Mouse (Mus musculus): ENCODE measurements around the gene Snx6. TPM values are rescaled to one million over a fixed set of nuclear protein-coding genes. Genes with fewer than 3 reads are reported as not detected.
"Not testable (repeated sequence)": the region's sequence is repeated elsewhere in the genome, so short reads cannot be mapped to it uniquely, and the experiment has no call there.

Gene Snx6
- total RNA-seq, 2 experiments from 2014 or later, result 71.0 to 82.9 TPM

GRCm38 (mm10) chr12:54805254-54806002 is 9.9 kb upstream of the Snx6 start:
- intact Hi-C loops (cut with DNase I), result no loop called here
- DNase-seq, result no peak

DNA sequence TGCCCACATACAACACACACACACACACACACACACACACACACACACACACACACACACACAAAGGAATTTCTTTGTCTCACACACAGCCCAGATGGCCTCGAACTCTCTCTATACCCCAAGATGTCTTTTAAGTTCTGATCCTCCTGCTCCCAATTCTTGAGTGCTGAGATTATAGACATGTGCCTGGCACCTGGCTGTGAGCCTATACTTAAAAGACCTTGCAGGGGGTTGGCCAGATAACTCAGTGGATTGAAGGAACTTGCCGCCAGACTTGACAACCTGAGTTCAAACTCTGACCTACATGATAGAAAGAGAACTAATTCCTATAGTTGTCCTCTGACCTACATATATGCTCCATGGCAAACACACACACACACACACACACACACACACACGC is 8.0 kb upstream of the Snx6 start:
- intact Hi-C loops (cut with DNase I), result no loop called here
- no peak for DNase-seq

DNA sequence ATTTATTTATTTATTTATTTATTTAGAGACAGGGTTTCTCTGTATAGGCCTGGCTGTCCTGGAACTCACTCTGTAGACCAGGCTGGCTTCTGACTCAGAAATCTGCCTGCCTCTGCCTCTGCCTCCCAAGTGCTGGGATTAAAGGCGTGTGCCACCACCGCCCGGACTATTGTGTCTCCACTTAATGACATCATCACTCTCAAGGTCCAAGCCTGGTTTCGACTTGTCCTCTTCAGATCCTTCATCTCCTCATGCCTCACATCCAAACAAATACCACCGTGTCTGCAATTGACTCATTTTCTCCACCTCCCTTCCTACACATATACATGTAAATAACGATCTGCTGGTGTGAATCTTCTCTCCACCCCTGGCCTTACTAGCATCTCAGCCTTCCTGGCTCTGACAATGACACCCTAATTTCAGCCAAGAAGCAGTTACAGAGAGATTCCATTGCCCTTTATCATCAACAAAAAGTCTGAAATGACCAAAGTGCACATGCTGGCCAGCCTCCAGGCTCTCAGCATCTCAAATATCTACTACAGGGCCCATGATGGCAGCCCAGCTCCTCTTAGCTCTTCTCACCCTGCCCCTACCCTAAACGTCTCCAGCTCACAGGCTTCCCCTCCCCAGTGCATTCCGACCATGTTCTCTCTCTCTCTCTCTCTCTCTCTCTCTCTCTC is 1.2 kb upstream of the Snx6 start:
- no peak for DNase-seq
- intact Hi-C loops (cut with DNase I), result no loop called here

- DNase-seq, result no peak
- intact Hi-C loops (cut with DNase I), result no loop called here
Measured at GRCm38 (mm10) chr12:54794392-54794791, 1.1 kb downstream of the Snx6 start.

DNA sequence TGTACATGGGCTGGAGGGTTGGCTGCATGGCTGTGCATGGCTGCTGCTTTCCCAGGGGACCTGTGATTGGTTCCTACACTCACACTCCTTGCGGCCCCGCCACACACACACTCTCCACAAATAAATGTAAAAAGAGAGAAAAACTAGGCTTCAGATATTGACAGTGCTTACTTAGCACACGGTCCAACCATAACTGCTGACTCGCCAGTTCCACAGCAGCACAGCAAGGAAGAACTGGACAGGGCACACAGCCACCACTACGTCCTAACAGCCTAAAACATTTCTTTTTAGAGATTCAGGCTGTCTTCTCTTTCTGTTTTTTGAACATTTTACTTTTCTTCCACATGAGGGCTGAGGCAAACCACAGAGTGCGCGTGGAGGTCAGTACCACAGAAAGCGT is 4.0 kb downstream of the Snx6 start:
- DNase-seq, result no peak
- intact Hi-C loops (cut with DNase I), result no loop called here

DNA sequence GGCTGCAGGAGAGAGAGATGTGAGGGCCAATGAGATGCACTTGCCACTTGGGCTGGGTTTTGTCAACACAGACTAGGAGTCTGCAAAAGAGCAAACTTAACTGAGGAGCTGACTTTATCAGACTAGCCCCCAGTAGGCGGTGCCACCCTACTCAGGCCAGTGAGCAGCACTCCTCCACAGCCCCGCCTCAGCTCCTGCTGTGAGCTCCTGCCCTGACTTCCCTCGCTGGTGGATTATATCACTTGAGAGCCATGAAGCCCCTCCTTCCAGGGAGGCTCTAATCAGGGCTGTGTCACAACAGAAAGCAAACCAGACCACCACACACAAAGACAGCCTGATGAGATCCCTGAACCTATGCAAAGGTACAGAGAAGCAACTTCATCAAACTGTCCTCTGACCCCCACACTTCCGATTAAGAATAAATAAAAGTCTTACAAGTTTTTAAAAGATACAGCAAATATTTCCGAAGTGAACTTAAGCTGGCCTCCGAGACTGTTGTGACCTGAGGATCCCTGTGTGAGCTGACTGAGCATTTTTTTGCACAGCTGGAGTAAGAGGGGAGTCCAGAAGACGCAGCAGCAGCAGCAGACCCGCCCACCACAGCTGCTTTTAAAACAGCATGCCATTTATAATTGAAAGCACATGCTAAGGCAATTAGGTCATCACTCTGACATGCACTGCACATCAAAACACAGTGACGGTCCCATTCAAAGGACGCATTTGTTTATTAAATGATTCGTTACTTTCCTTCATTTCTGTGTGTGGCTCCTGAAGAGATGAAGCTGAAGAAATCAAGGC is 6.0 kb downstream of the Snx6 start:
- no peak for DNase-seq

DNA sequence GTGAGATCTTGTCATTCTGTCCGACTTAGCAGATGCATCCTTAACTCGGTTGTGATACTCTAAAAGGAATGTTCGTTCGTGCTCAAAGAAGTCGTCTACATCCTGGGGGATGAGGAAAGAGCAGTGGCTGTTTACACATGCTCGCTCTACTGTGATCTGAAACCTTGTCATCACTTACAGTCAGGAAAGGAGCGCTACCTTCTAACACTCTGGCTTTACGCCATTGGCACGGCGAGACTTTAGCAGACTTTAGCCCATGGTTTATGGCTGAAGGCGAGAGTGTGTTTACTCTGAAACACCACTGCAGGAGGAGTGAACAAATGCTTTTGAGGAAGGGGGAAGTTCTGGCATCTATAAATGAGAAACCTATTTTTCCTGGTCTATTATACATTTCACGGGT is 31.9 kb downstream of the Snx6 start:
- intact Hi-C loops (cut with DNase I), result no loop called here
- DNase-seq, result no peak

More for the DNA sequence above, 6.0 kb downstream of the Snx6 start:
- intact Hi-C loops (cut with DNase I), result no loop called here

DNA sequence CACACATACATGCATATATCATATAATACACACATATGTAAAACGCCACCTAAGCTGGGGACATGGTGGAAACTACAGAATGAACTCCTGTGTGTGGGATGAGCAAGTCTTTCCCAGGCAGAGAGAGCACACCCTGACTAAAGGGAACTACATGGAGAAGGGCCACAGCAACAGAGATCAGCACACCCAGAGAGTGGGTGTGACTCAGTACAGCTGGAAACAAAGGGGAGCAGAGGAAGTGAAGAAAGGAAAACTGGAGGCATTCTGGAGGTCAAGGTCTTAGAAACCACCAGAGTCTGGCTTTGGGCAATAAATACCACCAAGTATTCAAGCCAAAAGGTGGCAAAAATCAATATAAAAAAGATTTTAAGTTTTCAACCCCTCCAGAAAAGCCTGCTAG is 34.8 kb downstream of the Snx6 start:
- intact Hi-C loops (cut with DNase I), result no loop called here
- no peak for DNase-seq

- DNase-seq, result no peak
- intact Hi-C loops (cut with DNase I), result no loop called here
Measured at GRCm38 (mm10) chr12:54758846-54759245, 36.7 kb downstream of the Snx6 start.

DNA sequence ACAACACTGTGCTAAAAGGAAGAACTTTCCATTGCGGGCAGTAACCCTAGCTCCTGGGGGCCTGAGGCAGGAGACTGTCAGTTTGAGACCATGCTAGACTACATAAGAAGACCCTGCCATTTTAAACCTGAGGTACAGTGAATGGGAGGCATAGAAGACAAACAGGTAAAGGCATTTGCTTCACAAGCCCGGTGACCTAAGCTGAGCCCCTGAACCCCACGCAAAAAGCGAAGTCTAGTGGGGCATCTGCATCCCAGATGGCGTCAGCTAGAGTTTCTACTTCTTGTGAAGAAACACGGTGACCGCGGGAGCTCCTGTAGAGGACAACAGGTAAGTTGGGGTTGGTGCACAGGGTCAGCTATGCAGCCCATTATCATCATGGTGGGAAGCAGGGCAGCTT is 46.9 kb downstream of the Snx6 start:
- no peak for DNase-seq
- intact Hi-C loops (cut with DNase I), result no loop called here

GRCm38 (mm10) chr12:54738661-54739243 is 56.8 kb downstream of the Snx6 start:
- DNase-seq; intact Hi-C loops (cut with DNase I): not testable (repeated sequence)

- DNase-seq; intact Hi-C loops (cut with DNase I): not testable (repeated sequence)
Measured at GRCm38 (mm10) chr12:54737891-54738660, 57.4 kb downstream of the Snx6 start.

- DNase-seq, result peak; percentile 51
Measured at GRCm38 (mm10) chr12:54734307-54735131, 61.0 kb downstream of the Snx6 start.

GRCm38 (mm10) chr12:54729140-54730059 is 66.1 kb downstream of the Snx6 start:
- intact Hi-C loops (cut with DNase I); DNase-seq: not testable (repeated sequence)

More at GRCm38 (mm10) chr12:54734307-54735131, 61.0 kb downstream of the Snx6 start:
- intact Hi-C loops (cut with DNase I), result not testable (repeated sequence)

DNA sequence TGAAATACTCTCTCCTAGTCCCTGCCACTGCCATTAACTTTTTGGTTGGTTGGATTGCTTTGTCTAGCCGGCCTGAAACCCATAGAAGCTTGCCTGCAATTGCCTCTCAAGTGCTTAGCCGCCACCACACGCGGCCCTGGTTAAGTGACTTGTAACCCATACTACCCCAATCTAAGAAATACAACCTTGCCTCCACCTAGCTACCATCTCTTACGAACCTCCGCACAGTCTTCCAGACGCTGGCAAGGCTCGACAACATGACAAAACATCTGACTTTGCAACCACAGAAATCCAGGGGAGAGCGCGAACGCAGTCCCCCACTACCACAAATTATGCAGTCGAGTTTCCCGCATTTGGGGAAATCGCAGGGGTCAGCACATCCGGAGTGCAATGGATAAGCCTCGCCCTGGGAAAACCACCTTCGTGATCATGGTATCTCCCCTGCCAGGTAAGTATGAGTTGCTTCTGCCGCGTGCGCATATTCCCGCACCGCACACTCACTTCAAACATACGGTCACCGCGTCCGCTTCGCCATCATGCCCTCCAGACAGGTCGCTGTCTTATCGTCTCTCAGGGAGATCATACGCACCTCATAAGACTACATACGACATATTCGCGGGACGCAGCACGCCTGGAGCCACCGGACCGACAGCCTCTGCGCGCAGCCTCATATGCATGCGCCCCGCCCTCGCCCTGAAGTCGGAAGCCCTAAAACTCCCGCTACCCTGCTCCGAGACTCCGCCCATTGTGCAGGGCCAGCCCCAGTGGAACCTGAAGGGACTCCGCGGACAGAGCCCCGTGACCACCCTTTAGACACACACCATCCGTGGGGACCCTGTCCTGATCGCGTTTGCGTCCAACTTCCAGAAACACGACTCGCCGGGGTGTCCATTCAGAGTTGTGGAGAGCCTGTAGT is 76.4 kb downstream of the Snx6 start:
- intact Hi-C loops (cut with DNase I); DNase-seq: not testable (repeated sequence)

- intact Hi-C loops (cut with DNase I); DNase-seq: not testable (repeated sequence)
Measured at GRCm38 (mm10) chr12:54717516-54717915, 78.0 kb downstream of the Snx6 start.
